Mouse (Mus musculus) kidney, adult 2 months (tissue): ENCODE results near the gene Alg5.

Experiments
- CTCF ChIP-seq: fragments of 200-500 bp; conservative IDR thresholded peaks from 2 replicates; pipeline ENCODE4 v1.5.1; 2011; ENCODE audit warnings: low read depth, mild to moderate bottlenecking, control low read depth, low read length, moderate library complexity, mixed read lengths; ENCODE audit not compliant: insufficient read depth, insufficient read length
- POLR2A ChIP-seq: fragments of 200-500 bp; IDR thresholded peaks from one replicate; pipeline ENCODE4 v1.6.1; 2011; ENCODE audit warnings: low read depth, low read length, control low read depth

DNA sequence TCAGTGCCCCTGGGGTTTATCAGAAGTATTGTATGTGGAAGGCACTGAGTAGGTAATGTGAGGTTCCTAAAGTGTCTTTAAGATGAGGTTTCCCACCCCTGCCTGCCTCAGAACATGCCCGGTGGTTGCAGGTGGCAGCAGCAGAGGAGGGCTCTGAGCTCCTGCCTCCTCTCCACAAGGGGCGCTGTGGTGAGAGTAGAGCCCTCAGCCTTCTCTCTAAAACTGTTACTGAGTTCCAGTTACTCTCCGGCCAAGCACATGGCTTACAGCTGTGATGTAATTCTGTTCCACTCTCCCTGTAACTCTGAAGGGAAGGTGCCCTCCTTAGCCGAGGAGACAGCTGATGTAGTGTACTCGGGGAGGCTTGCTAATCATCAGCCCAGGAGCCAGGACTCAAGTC is 10.5 kb downstream of the Alg5 start:
- TF ChIP-seq CTCF (peak; percentile 54), POLR2A (no peak)
